Mouse (Mus musculus) embryonic fibroblast, embryonic 13.5 days (primary cell): ENCODE results near the gene Impdh2.

Experiments used
- CTCF ChIP-seq: IDR thresholded peaks from 2 replicates; pipeline ENCODE4 v1.5.1; 2011; ENCODE audit warnings: mild to moderate bottlenecking, control low read depth, low read length, moderate library complexity, borderline replicate concordance; ENCODE audit not compliant: insufficient read depth
- POLR2A ChIP-seq: IDR thresholded peaks from 2 replicates; pipeline ENCODE4 v1.6.1; 2011; ENCODE audit warnings: low read depth, mild to moderate bottlenecking, control low read depth, low read length, moderate library complexity

- TF ChIP-seq POLR2A (no peak), CTCF (no peak)
Observed at GRCm38 (mm10) chr9:108591462-108591861, 31.4 kb downstream of the Impdh2 start.
